In the genomic region with DNA sequence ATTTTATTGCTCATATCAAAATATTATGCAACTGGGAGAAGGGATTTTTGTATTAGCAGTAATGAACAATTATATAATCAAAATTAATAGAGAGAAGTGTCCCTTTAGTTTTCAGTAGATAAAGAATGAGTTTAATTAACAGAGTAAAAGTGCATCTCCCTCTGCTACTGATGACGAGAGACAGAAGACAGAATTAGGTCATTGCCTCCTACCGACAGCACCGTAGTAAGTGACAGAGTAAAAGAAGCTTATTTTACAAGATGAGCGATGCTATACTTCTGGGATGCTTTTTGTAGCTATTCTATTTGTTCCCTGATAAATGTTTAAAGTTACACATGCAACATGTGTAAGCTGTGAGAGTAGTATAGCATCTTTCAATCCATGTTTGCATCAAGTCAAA, we compare ENCODE assay signal across 23 mouse cellular contexts.
A peak's percentile ranks its signal among the peaks of the same experiment; 100 is the strongest.
DNase-seq lines count a peak whose midpoint lies in the region; ATAC-seq and TF ChIP-seq lines count a peak whose summit lies in the region.
"Had no signal": no experiment of that assay in that cellular context is flagged by ENCODE, and none has a peak within 500 bp of the region (broad histone marks: within the 10 kb centered on the region; RNA-seq: fewer than 3 reads in every experiment).

No protein-coding gene starts in this region.

- no peak overlapping the region for H3K27ac ChIP-seq in hindbrain, embryonic 15.5 days (replicated peaks)
- H3K27ac ChIP-seq in hindbrain, embryonic 10.5 days = no peak overlapping the region
- H3K27ac ChIP-seq in midbrain, postnatal 0 days (ENCODE audit: low read depth, low read length) = no peak overlapping the region
- H3K27ac ChIP-seq in midbrain, embryonic 16.5 days (ENCODE audit: low read length) = no peak overlapping the region
- H3K27ac ChIP-seq in heart, embryonic 12.5 days (ENCODE audit: poor library complexity, severe bottlenecking) = no peak overlapping the region
- H3K27ac ChIP-seq in heart, embryonic 10.5 days = no peak overlapping the region
- H3K27ac ChIP-seq: embryonic facial prominence, embryonic 13.5 days; embryonic facial prominence, embryonic 15.5 days; forebrain, embryonic 10.5 days; forebrain, embryonic 12.5 days had no signal

- ATAC-seq in hindbrain, embryonic 15.5 days (ENCODE audit: low FRiP score, low read depth) = peak; percentile 59; the same call in 1 of the 2 replicates
- no peak for ATAC-seq in midbrain, postnatal 0 days (ENCODE audit: low FRiP score)
- no peak for ATAC-seq in midbrain, embryonic 16.5 days
- no peak for ATAC-seq in heart, embryonic 12.5 days (ENCODE audit: insufficient number of reproducible peaks, low FRiP score)
- ATAC-seq: activated CD4-positive, CD25-positive, alpha-beta regulatory T cell, adult 4 months; forebrain, embryonic 14.5 days; forebrain, embryonic 16.5 days; Patski had no signal

- DNase-seq in hindbrain, embryonic 10.5 days (ENCODE audit: low spot score) = no peak
- DNase-seq in midbrain, postnatal 0 days (ENCODE audit: low spot score) = peak; percentile 22
- DNase-seq in brain, adult 2 months (ENCODE audit: low read depth, low spot score) = peak; percentile 59
- peak; percentile 40 for DNase-seq in retina, postnatal 1 day
- no peak for DNase-seq in heart, embryonic 10.5 days (ENCODE audit: low spot score)
- DNase-seq: adrenal gland, adult 8-10 months; adrenal gland, postnatal 14 days; adrenal gland, postnatal 36 days; cerebellum, adult 11-12 months; cerebellum, postnatal 36 days; embryo, embryonic 11 days had no signal

- H3K9me3 ChIP-seq in hindbrain, embryonic 15.5 days = no peaks in the 10 kb centered on the region
- no peaks in the 10 kb centered on the region for H3K9me3 ChIP-seq in hindbrain, embryonic 10.5 days
- no peaks in the 10 kb centered on the region for H3K9me3 ChIP-seq in midbrain, postnatal 0 days (ENCODE audit: low read length)
- no peaks in the 10 kb centered on the region for H3K9me3 ChIP-seq in midbrain, embryonic 16.5 days (replicated peaks; ENCODE audit: control insufficient read depth, low read length, poor library complexity, severe bottlenecking)
- H3K9me3 ChIP-seq in heart, embryonic 12.5 days (replicated peaks) = 0 out of 2 replicates have a peak, but pooled peaks cover 3% of the 10 kb centered on the region
- no peaks in the 10 kb centered on the region for H3K9me3 ChIP-seq in heart, embryonic 10.5 days
- H3K9me3 ChIP-seq: embryonic facial prominence, embryonic 13.5 days; embryonic facial prominence, embryonic 15.5 days; forebrain, embryonic 10.5 days; forebrain, embryonic 12.5 days had no signal

- no peaks in the 10 kb centered on the region for H3K27me3 ChIP-seq in hindbrain, embryonic 15.5 days
- H3K27me3 ChIP-seq in hindbrain, embryonic 10.5 days (ENCODE audit: insufficient read depth, poor library complexity, severe bottlenecking) = no peaks in the 10 kb centered on the region
- no peaks in the 10 kb centered on the region for H3K27me3 ChIP-seq in midbrain, postnatal 0 days (ENCODE audit: insufficient read depth, low read length)
- H3K27me3 ChIP-seq in midbrain, embryonic 16.5 days (ENCODE audit: control insufficient read depth, insufficient read depth, low read depth, low read length) = no peaks in the 10 kb centered on the region
- H3K27me3 ChIP-seq in heart, embryonic 12.5 days (replicated peaks) = no peaks in the 10 kb centered on the region
- no peaks in the 10 kb centered on the region for H3K27me3 ChIP-seq in heart, embryonic 10.5 days (ENCODE audit: insufficient read depth, poor library complexity, severe bottlenecking)
- H3K27me3 ChIP-seq: embryonic facial prominence, embryonic 13.5 days; embryonic facial prominence, embryonic 15.5 days; forebrain, embryonic 12.5 days had no signal

- H3K4me1 ChIP-seq in hindbrain, embryonic 15.5 days (replicated peaks) = no peaks in the 10 kb centered on the region
- no peaks in the 10 kb centered on the region for H3K4me1 ChIP-seq in hindbrain, embryonic 10.5 days (replicated peaks)
- no peaks in the 10 kb centered on the region for H3K4me1 ChIP-seq in midbrain, postnatal 0 days (ENCODE audit: insufficient read depth, low read length)
- no peaks in the 10 kb centered on the region for H3K4me1 ChIP-seq in midbrain, embryonic 16.5 days (ENCODE audit: control insufficient read depth, insufficient read depth, low read length)
- H3K4me1 ChIP-seq in heart, embryonic 12.5 days (replicated peaks) = no peaks in the 10 kb centered on the region
- no peaks in the 10 kb centered on the region for H3K4me1 ChIP-seq in heart, embryonic 10.5 days
- H3K4me1 ChIP-seq: embryonic facial prominence, embryonic 13.5 days; embryonic facial prominence, embryonic 15.5 days; forebrain, embryonic 10.5 days; forebrain, embryonic 12.5 days had no signal

- TF ChIP-seq CTCF in midbrain, postnatal 0 days (IDR thresholded peaks at IDR 0.05) = no peak

- no peaks in the 10 kb centered on the region for H3K36me3 ChIP-seq in hindbrain, embryonic 15.5 days
- no peaks in the 10 kb centered on the region for H3K36me3 ChIP-seq in hindbrain, embryonic 10.5 days
- no peaks in the 10 kb centered on the region for H3K36me3 ChIP-seq in midbrain, postnatal 0 days (ENCODE audit: insufficient read depth, low read length)
- H3K36me3 ChIP-seq in midbrain, embryonic 16.5 days (ENCODE audit: control insufficient read depth, insufficient read depth, low read length) = no peaks in the 10 kb centered on the region
- no peaks in the 10 kb centered on the region for H3K36me3 ChIP-seq in heart, embryonic 12.5 days
- H3K36me3 ChIP-seq in heart, embryonic 10.5 days = no peaks in the 10 kb centered on the region
- H3K36me3 ChIP-seq: embryonic facial prominence, embryonic 13.5 days; embryonic facial prominence, embryonic 15.5 days; forebrain, embryonic 10.5 days; forebrain, embryonic 12.5 days had no signal

- H3K4me2 ChIP-seq in hindbrain, embryonic 15.5 days = no peak overlapping the region
- H3K4me2 ChIP-seq in midbrain, postnatal 0 days (ENCODE audit: low read depth, low read length, poor library complexity, severe bottlenecking) = no peak overlapping the region
- H3K4me2 ChIP-seq in midbrain, embryonic 16.5 days (ENCODE audit: low read length) = no peak overlapping the region
- H3K4me2 ChIP-seq in heart, embryonic 12.5 days = no peak overlapping the region
- H3K4me2 ChIP-seq: embryonic facial prominence, embryonic 13.5 days; embryonic facial prominence, embryonic 15.5 days; forebrain, embryonic 12.5 days had no signal

- no peak overlapping the region for H3K9ac ChIP-seq in hindbrain, embryonic 15.5 days
- H3K9ac ChIP-seq in midbrain, postnatal 0 days (replicated peaks; ENCODE audit: low read length, poor library complexity, severe bottlenecking) = no peak overlapping the region
- no peak overlapping the region for H3K9ac ChIP-seq in midbrain, embryonic 16.5 days (ENCODE audit: low read depth, low read length)
- no peak overlapping the region for H3K9ac ChIP-seq in heart, embryonic 12.5 days
- H3K9ac ChIP-seq: embryonic facial prominence, embryonic 13.5 days; embryonic facial prominence, embryonic 15.5 days; forebrain, embryonic 12.5 days had no signal

- 62% methylated on average over 4 of the region's 4 CpGs for WGBS in hindbrain, embryonic 15.5 days
- WGBS in hindbrain, embryonic 10.5 days = 91% methylated on average over 4 of the region's 4 CpGs
- 58% methylated on average over 4 of the region's 4 CpGs for WGBS in midbrain, postnatal 0 days
- 63% methylated on average over 4 of the region's 4 CpGs for WGBS in midbrain, embryonic 16.5 days
- WGBS in heart, embryonic 12.5 days = 75% methylated on average over 4 of the region's 4 CpGs
- WGBS in heart, embryonic 10.5 days = 74% methylated on average over 4 of the region's 4 CpGs

- no peak overlapping the region for H3K4me3 ChIP-seq in hindbrain, embryonic 15.5 days
- no peak overlapping the region for H3K4me3 ChIP-seq in hindbrain, embryonic 10.5 days
- no peak overlapping the region for H3K4me3 ChIP-seq in midbrain, postnatal 0 days (ENCODE audit: low read depth, low read length)
- no peak overlapping the region for H3K4me3 ChIP-seq in midbrain, embryonic 16.5 days (ENCODE audit: low read depth, low read length)
- H3K4me3 ChIP-seq in heart, embryonic 12.5 days = no peak overlapping the region
- H3K4me3 ChIP-seq in heart, embryonic 10.5 days = no peak overlapping the region
- H3K4me3 ChIP-seq: embryonic facial prominence, embryonic 13.5 days; embryonic facial prominence, embryonic 15.5 days; erythroblast, embryonic 14.5 days; forebrain, embryonic 10.5 days; forebrain, embryonic 12.5 days had no signal

Comparison
In these comparisons a context has a peak if more than half of its experiments do, and no peak if none do; other contexts are left out.
1. DNase-seq: peak in midbrain, postnatal 0 days (single experiment), brain, adult 2 months (single experiment) and retina, postnatal 1 day (single experiment); none in hindbrain, embryonic 10.5 days (single experiment) and heart, embryonic 10.5 days (single experiment).